Mouse (Mus musculus) ES-E14 (cell line): ENCODE measurements around the gene Prrc2a. TPM values are rescaled to one million over a fixed set of nuclear protein-coding genes. Genes with fewer than 3 reads are reported as not detected.

ENCODE experiments used
- DNase-seq: peaks from one replicate; pipeline ENCODE4 v3.0.0-alpha.2; 2013; ENCODE audit warnings: low read depth, low spot score
- H3K27ac ChIP-seq: 2 replicates; pipeline ENCODE4 v1.5.1; 2012; ENCODE audit warnings: low read depth, mild to moderate bottlenecking, low read length, moderate library complexity, mixed read lengths; ENCODE audit not compliant: poor library complexity, insufficient read depth, severe bottlenecking
- H3K36me3 ChIP-seq: 2 replicates; pipeline ENCODE4 v1.6.1; 2012; ENCODE audit warnings: mild to moderate bottlenecking, low read length, moderate library complexity, mixed read lengths; ENCODE audit not compliant: control insufficient read depth, poor library complexity, insufficient read depth, severe bottlenecking
- H3K4me1 ChIP-seq, 2 experiments: fragments of 150-350 bp in 1 of 2; sonication (generic) in 1 of 2; 2 replicates each; pipeline ENCODE4 v1.6.1; 2012; ENCODE audit warnings: low read length in 2 of 2, mild to moderate bottlenecking in 1 of 2, mixed read lengths in 1 of 2; ENCODE audit not compliant: control insufficient read depth in 2 of 2, insufficient read depth in 2 of 2, poor library complexity in 1 of 2
- H3K4me3 ChIP-seq, 2 experiments: fragments of 150-350 bp in 1 of 2; sonication (generic) in 1 of 2; 2 replicates each; pipeline ENCODE4 v1.5.1; 2012; ENCODE audit warnings: low read length in 2 of 2, low read depth in 1 of 2, mild to moderate bottlenecking in 1 of 2, mixed read lengths in 1 of 2; ENCODE audit not compliant: insufficient read depth in 1 of 2, poor library complexity in 1 of 2, severe bottlenecking in 1 of 2
- H3K9ac ChIP-seq: 2 replicates; pipeline ENCODE4 v1.6.1; 2012; ENCODE audit warnings: low read depth, mild to moderate bottlenecking, low read length, mixed read lengths; ENCODE audit not compliant: poor library complexity, insufficient read depth, severe bottlenecking
- H3K9me3 ChIP-seq: fragments of 150-350 bp; sonication (generic); 2 replicates; pipeline ENCODE4 v1.6.1; 2012; ENCODE audit warnings: low read depth, mild to moderate bottlenecking, low read length; ENCODE audit not compliant: control insufficient read depth, insufficient read depth
- CHD2 ChIP-seq: IDR thresholded peaks from 2 replicates; pipeline ENCODE4 v1.6.1; 2014; ENCODE audit warnings: mild to moderate bottlenecking, low read depth, low read length, inconsistent platforms
- HCFC1 ChIP-seq: IDR thresholded peaks from 2 replicates; pipeline ENCODE4 v1.6.1; 2012; ENCODE audit warnings: low read length, inconsistent platforms, borderline replicate concordance; ENCODE audit not compliant: insufficient read depth
- MAFK ChIP-seq: IDR thresholded peaks from 2 replicates; pipeline ENCODE4 v1.6.1; 2014; ENCODE audit warnings: mild to moderate bottlenecking, low read depth, low read length, inconsistent platforms; ENCODE audit not compliant: insufficient read depth
- ZC3H11A ChIP-seq: IDR thresholded peaks from 2 replicates; pipeline ENCODE4 v1.6.1; 2012; ENCODE audit warnings: low read depth, mild to moderate bottlenecking, inconsistent platforms, low read length, borderline replicate concordance
- ZNF384 ChIP-seq: IDR thresholded peaks from 2 replicates; pipeline ENCODE4 v1.6.1; 2012; ENCODE audit warnings: low read depth, low read length, inconsistent platforms
- in situ Hi-C, 2 experiments: fragments of 600-800 bp; cut with MboI; formaldehyde crosslinking; loops; one replicate each; pipeline ENCODE4 v1.15.1; 2025; ENCODE audit warnings: low sequenced_read_pairs in 2 of 2, inconsistent platforms in 1 of 2; ENCODE audit not compliant: unreplicated experiment in 2 of 2
- total RNA-seq: library from RNA; depleted of rRNA; stranded (reverse); fragments of 300-350 nt; gene quantifications from 2 replicates; pipeline ENCODE4 v1.2.3, GENCODE M21; 2012

The Prrc2a gene
- total RNA-seq, 1 experiment = 161 TPM

- H3K27ac ChIP-seq = no peak overlapping the region
- in situ Hi-C loops = no loop called here
These were observed 10.1 kb downstream of the Prrc2a start for GRCm38 (mm10) chr17:35154616-35155015.

GRCm38 (mm10) chr17:35153931-35154330 is 10.8 kb downstream of the Prrc2a start:
- in situ Hi-C loops = no loop called here
- Histone ChIP-seq H3K4me3 (no peak overlapping the region), H3K4me1 (0 out of 4 replicates have a peak, but pooled peaks cover 0 to 4% of the 10 kb centered on the region in 2 experiments), H3K36me3 (peaks cover 94% of the 10 kb centered on the region), H3K9me3 (no peaks in the 10 kb centered on the region), H3K27ac (no peak overlapping the region), H3K9ac (no peak overlapping the region)
- DNase-seq = no peak
- TF ChIP-seq CHD2 = no peak
- TF ChIP-seq HCFC1 = no peak
- TF ChIP-seq ZNF384 = no peak
- no peak for TF ChIP-seq MAFK
- TF ChIP-seq ZC3H11A = no peak

More at GRCm38 (mm10) chr17:35154616-35155015, 10.1 kb downstream of the Prrc2a start:
- Histone ChIP-seq H3K9me3 (no peaks in the 10 kb centered on the region), H3K9ac (no peak overlapping the region), H3K4me1 (0 out of 4 replicates have a peak, but pooled peaks cover 0 to 4% of the 10 kb centered on the region in 2 experiments), H3K4me3 (no peak overlapping the region), H3K36me3 (peaks cover 95% of the 10 kb centered on the region)
- TF ChIP-seq ZC3H11A (no peak), MAFK (no peak), ZNF384 (no peak), HCFC1 (no peak), CHD2 (no peak)
- DNase-seq = no peak

- Histone ChIP-seq H3K27ac (no peak overlapping the region), H3K9me3 (no peaks in the 10 kb centered on the region), H3K9ac (no peak overlapping the region), H3K36me3 (peaks cover 93% of the 10 kb centered on the region), H3K4me1 (0 out of 4 replicates have a peak, but pooled peaks cover 0 to 4% of the 10 kb centered on the region in 2 experiments), H3K4me3 (no peak overlapping the region)
- no peak for DNase-seq
- no peak for TF ChIP-seq ZC3H11A
- no peak for TF ChIP-seq CHD2
- no peak for TF ChIP-seq MAFK
- in situ Hi-C loops = no loop called here
These were observed 11.6 kb downstream of the Prrc2a start for GRCm38 (mm10) chr17:35153077-35153476.

- in situ Hi-C loops = no loop called here
- Histone ChIP-seq H3K4me1 (0 out of 4 replicates have a peak, but pooled peaks cover 0 to 4% of the 10 kb centered on the region in 2 experiments), H3K9ac (no peak overlapping the region), H3K36me3 (peaks cover 87% of the 10 kb centered on the region), H3K27ac (no peak overlapping the region), H3K4me3 (no peak overlapping the region), H3K9me3 (no peaks in the 10 kb centered on the region)
- TF ChIP-seq MAFK (no peak), ZNF384 (no peak), CHD2 (no peak), HCFC1 (no peak), ZC3H11A (no peak)
- no peak for DNase-seq
These were observed 12.6 kb downstream of the Prrc2a start for GRCm38 (mm10) chr17:35152121-35152520.

GRCm38 (mm10) chr17:35147922-35148639 is 16.6 kb downstream of the Prrc2a start:
- Histone ChIP-seq H3K36me3 (peaks cover 84% of the 10 kb centered on the region), H3K4me3 (no peak overlapping the region), H3K9me3 (no peaks in the 10 kb centered on the region), H3K4me1 (no peaks in the 10 kb centered on the region), H3K27ac (no peak overlapping the region), H3K9ac (no peak overlapping the region)
- TF ChIP-seq HCFC1 (no peak), ZNF384 (no peak), CHD2 (no peak), ZC3H11A (no peak), MAFK (no peak)
- DNase-seq = no peak
- in situ Hi-C loops = no loop called here
